ENCODE assay signal across 8 mouse cellular contexts in genomic region chr5:140606386-140606785, GRCm38 (mm10). TPM values are rescaled to one million over a fixed set of nuclear protein-coding genes. Genes with fewer than 3 reads are reported as not detected.
A peak's percentile ranks its signal among the peaks of the same experiment; 100 is the strongest.
DNase-seq lines count a peak whose midpoint lies in the region; ATAC-seq lines count a peak whose summit lies in the region.

No protein-coding gene starts in this region.

- no peak for ATAC-seq in lung, embryonic 15.5 days (ENCODE audit: borderline replicate concordance, extremely low read depth, low FRiP score, low TSS enrichment)
- ATAC-seq in forebrain, embryonic 14.5 days, result no peak
- no peak for ATAC-seq in neural tube, embryonic 14.5 days (ENCODE audit: low read depth)

- H3K9me3 ChIP-seq in lung, embryonic 15.5 days, result no peaks in the 10 kb centered on the region
- H3K9me3 ChIP-seq in forebrain, embryonic 14.5 days (replicated peaks; ENCODE audit: control insufficient read depth, low read length), result no peaks in the 10 kb centered on the region
- no peaks in the 10 kb centered on the region for H3K9me3 ChIP-seq in neural tube, embryonic 14.5 days (ENCODE audit: control insufficient read depth, low read length)

- WGBS in lung, embryonic 15.5 days, result under 1% methylated on average over 23 of the region's 23 CpGs
- WGBS in forebrain, embryonic 14.5 days, result 1% methylated on average over 23 of the region's 23 CpGs
- under 1% methylated on average over 23 of the region's 23 CpGs for WGBS in neural tube, embryonic 14.5 days

- peaks cover 36% of the 10 kb centered on the region for H3K27me3 ChIP-seq in lung, embryonic 15.5 days
- peaks cover 3% of the 10 kb centered on the region; the same call in 1 of the 2 replicates for H3K27me3 ChIP-seq in forebrain, embryonic 14.5 days (replicated peaks; ENCODE audit: control insufficient read depth, insufficient read depth, low read length)
- H3K27me3 ChIP-seq in neural tube, embryonic 14.5 days (ENCODE audit: control insufficient read depth, insufficient read depth, low read length), result peaks cover 3% of the 10 kb centered on the region; the same call in 1 of the 2 replicates

- H3K4me3 ChIP-seq in lung, embryonic 15.5 days, result peak overlapping the region; percentile 68
- H3K4me3 ChIP-seq in forebrain, embryonic 14.5 days (ENCODE audit: low read depth, low read length), result peak overlapping the region; percentile 64
- H3K4me3 ChIP-seq in neural tube, embryonic 14.5 days (ENCODE audit: low read depth, low read length), result peak overlapping the region; percentile 45

- no peaks in the 10 kb centered on the region for H3K36me3 ChIP-seq in lung, embryonic 15.5 days
- H3K36me3 ChIP-seq in forebrain, embryonic 14.5 days (ENCODE audit: control insufficient read depth, insufficient read depth, low read length), result no peaks in the 10 kb centered on the region
- no peaks in the 10 kb centered on the region for H3K36me3 ChIP-seq in neural tube, embryonic 14.5 days (ENCODE audit: control insufficient read depth, insufficient read depth, low read length)

- peak overlapping the region; percentile 55 for H3K27ac ChIP-seq in lung, embryonic 15.5 days
- no peak overlapping the region for H3K27ac ChIP-seq in forebrain, embryonic 14.5 days (ENCODE audit: low read depth, low read length)
- no peak overlapping the region for H3K27ac ChIP-seq in neural tube, embryonic 14.5 days (ENCODE audit: low read depth, low read length)

- no peak for DNase-seq in lung, postnatal 14 days
- DNase-seq in forebrain, embryonic 14.5 days (ENCODE audit: low spot score), result no peak
- peak; percentile 36 to 70 for DNase-seq in kidney, postnatal 25 days
- DNase-seq in layer of hippocampus, postnatal 14 days (ENCODE audit: low spot score in 2 of 2), result no peak
- no peak for DNase-seq in cerebellum, adult 9-11 months
- DNase-seq in urinary bladder, postnatal 25 days (ENCODE audit: low spot score), result no peak

- H3K4me2 ChIP-seq in lung, embryonic 15.5 days, result peak overlapping the region; percentile 91
- H3K4me2 ChIP-seq in forebrain, embryonic 14.5 days (ENCODE audit: low read length), result peak overlapping the region; percentile 87
- peak overlapping the region; percentile 85 for H3K4me2 ChIP-seq in neural tube, embryonic 14.5 days (ENCODE audit: low read depth, low read length)

- 0 out of 2 replicates have a peak overlapping the region, but pooled peaks have one; percentile 13 for H3K9ac ChIP-seq in lung, embryonic 15.5 days
- H3K9ac ChIP-seq in forebrain, embryonic 14.5 days (ENCODE audit: low read length), result peak overlapping the region; percentile 84
- H3K9ac ChIP-seq in neural tube, embryonic 14.5 days (replicated peaks; ENCODE audit: low read depth, low read length), result peak overlapping the region; percentile 28; the same call in 1 of the 2 replicates

- peaks cover 55% of the 10 kb centered on the region for H3K4me1 ChIP-seq in lung, embryonic 15.5 days
- peaks cover 31% of the 10 kb centered on the region for H3K4me1 ChIP-seq in forebrain, embryonic 14.5 days (ENCODE audit: control insufficient read depth, insufficient read depth, low read length)
- H3K4me1 ChIP-seq in neural tube, embryonic 14.5 days (ENCODE audit: control insufficient read depth, insufficient read depth, low read length), result peaks cover 30% of the 10 kb centered on the region

RNA-seq across cellular contexts. Expression of gene Lfng, which starts 0.7 kb away (rescaled TPM):
- 22.5 and 27.8 TPM in 2 replicates for polyA plus RNA-seq in lung, embryonic 15.5 days (2015; fragmentation: Nextera tagmentation; extraction: Ambion mirVana)
- polyA plus RNA-seq in forebrain, embryonic 14.5 days (2014; fragmentation: Nextera tagmentation; extraction: Ambion mirVana), result 30.9 TPM in 2 replicates
- 17.7 and 18.2 TPM in 2 replicates for polyA plus RNA-seq in neural tube, embryonic 14.5 days (2014; fragmentation: Nextera tagmentation; extraction: Ambion mirVana)
- total RNA-seq in layer of hippocampus, postnatal 14 days (2021), result 10 to 100 TPM; 35.8 to 39.7 TPM

RNA-seq across cellular contexts. Expression of gene Grifin, which starts 41.5 kb away (rescaled TPM):
- polyA plus RNA-seq in lung, embryonic 15.5 days (2015; fragmentation: Nextera tagmentation; extraction: Ambion mirVana), result 0.28 TPM in 1 of 2 replicates, not detected in the other
- 0.38 TPM in 1 of 2 replicates, not detected in the other for polyA plus RNA-seq in forebrain, embryonic 14.5 days (2014; fragmentation: Nextera tagmentation; extraction: Ambion mirVana)
- not detected in 2 replicates for polyA plus RNA-seq in neural tube, embryonic 14.5 days (2014; fragmentation: Nextera tagmentation; extraction: Ambion mirVana)
- total RNA-seq in layer of hippocampus, postnatal 14 days (2021), result not detected

RNA-seq across cellular contexts. Expression of gene Ttyh3, which starts 42.4 kb away (rescaled TPM):
- 38.0 and 39.1 TPM in 2 replicates for polyA plus RNA-seq in lung, embryonic 15.5 days (2015; fragmentation: Nextera tagmentation; extraction: Ambion mirVana)
- 65.8 and 72.3 TPM in 2 replicates for polyA plus RNA-seq in forebrain, embryonic 14.5 days (2014; fragmentation: Nextera tagmentation; extraction: Ambion mirVana)
- 85.5 and 89.4 TPM in 2 replicates for polyA plus RNA-seq in neural tube, embryonic 14.5 days (2014; fragmentation: Nextera tagmentation; extraction: Ambion mirVana)
- total RNA-seq in layer of hippocampus, postnatal 14 days (2021), result 100 to 1,000 TPM; 357 to 365 TPM

Comparison
In these comparisons a context has a peak if more than half of its experiments do, and no peak if none do; other contexts are left out.
1. H3K9ac ChIP-seq: peak in every context shown above with its lines; median percentile 84 in forebrain, embryonic 14.5 days; 28 in neural tube, embryonic 14.5 days; 13 in lung, embryonic 15.5 days.
2. DNase-seq: peak in kidney, postnatal 25 days (2 of 2); none in lung, postnatal 14 days (single experiment), forebrain, embryonic 14.5 days (single experiment), layer of hippocampus, postnatal 14 days (0 of 2), cerebellum, adult 9-11 months (single experiment) and urinary bladder, postnatal 25 days (single experiment).
3. Peak in every context shown above with its lines, with median percentiles within 50 percentile points of each other: H3K4me2 ChIP-seq and H3K4me3 ChIP-seq.